Mouse (Mus musculus) forebrain, embryonic 10.5 days (tissue): Measurements from ENCODE around the gene Fam241b. TPM values are rescaled to one million over a fixed set of nuclear protein-coding genes. Genes with fewer than 3 reads are reported as not detected.

Experiments
- DNase-seq: peaks from one replicate; pipeline ENCODE4 v3.0.0-alpha.2; 2017; ENCODE audit warnings: low spot score; ENCODE audit errors: extremely low spot score
- H3K27ac ChIP-seq: fragments of 300-500 bp; sonication (generic); 2 replicates; pipeline ENCODE4 v1.5.1; 2016; ENCODE audit warnings: mild to moderate bottlenecking
- H3K27me3 ChIP-seq: fragments of 300-500 bp; sonication (generic); 2 replicates; pipeline ENCODE4 v1.6.1; 2016; ENCODE audit warnings: mild to moderate bottlenecking; ENCODE audit not compliant: poor library complexity, severe bottlenecking
- H3K36me3 ChIP-seq: fragments of 300-500 bp; sonication (generic); replicated peaks from 2 replicates; pipeline ENCODE4 v1.6.1; 2016; ENCODE audit warnings: mild to moderate bottlenecking, moderate library complexity
- H3K4me1 ChIP-seq: fragments of 300-500 bp; sonication (generic); 2 replicates; pipeline ENCODE4 v1.6.1; 2016
- H3K4me3 ChIP-seq: fragments of 300-500 bp; sonication (generic); 2 replicates; pipeline ENCODE4 v1.5.1; 2016; ENCODE audit warnings: mild to moderate bottlenecking, moderate library complexity
- H3K9me3 ChIP-seq: fragments of 300-500 bp; sonication (generic); 2 replicates; pipeline ENCODE4 v1.6.1; 2016; ENCODE audit warnings: mild to moderate bottlenecking, moderate library complexity
- WGBS: fragments of 180-500 bp; shearing (Covaris S2); methylation state at CpG from one replicate; pipeline ENCODE4 v1.1.7; 2016; 5-methylcytosine and 5-hydroxymethylcytosine counted together
- polyA plus RNA-seq: library from polyadenylated mRNA; unstranded; fragments of >200 nt; fragmentation: Nextera tagmentation; extraction: Ambion mirVana; gene quantifications from 2 replicates; pipeline ENCODE4 v1.2.1, GENCODE M21; 2016

Gene Fam241b
- polyA plus RNA-seq, 1 experiment from 2014 or later: 21.0 TPM

GRCm38 (mm10) chr10:62060224-62060913 lies 83.4 kb downstream of the Fam241b start:
- Histone ChIP-seq H3K36me3 (no peaks in the 10 kb centered on the region), H3K27ac (no peak overlapping the region; the same call in 1 of the 2 replicates), H3K27me3 (no peaks in the 10 kb centered on the region), H3K4me1 (peaks cover 17% of the 10 kb centered on the region), H3K4me3 (no peak overlapping the region), H3K9me3 (no peaks in the 10 kb centered on the region)
- 76% methylated on average over 16 of the region's 16 CpGs for WGBS
- no peak for DNase-seq

- no peaks in the 10 kb centered on the region for H3K9me3 ChIP-seq
- no peaks in the 10 kb centered on the region for H3K36me3 ChIP-seq
- H3K4me3 ChIP-seq: no peak overlapping the region
- H3K27ac ChIP-seq: 0 out of 2 replicates have a peak overlapping the region, but pooled peaks have one; percentile 30
- no peak for DNase-seq
- peaks cover 17% of the 10 kb centered on the region for H3K4me1 ChIP-seq
- H3K27me3 ChIP-seq: no peaks in the 10 kb centered on the region
- WGBS: 79% methylated on average over 13 of the region's 13 CpGs
Observed at GRCm38 (mm10) chr10:62058508-62059375, 85.0 kb downstream of the Fam241b start.

Other genes with a start within 250 kb of the Fam241b start
- gene Col13a1, start 164.8 kb downstream of the Fam241b start, polyA plus RNA-seq: 3.2 and 3.4 TPM in 2 replicates
- gene Neurog3, start 10.8 kb downstream of the Fam241b start, polyA plus RNA-seq: 0.24 and 1.3 TPM in 2 replicates
- 20.3 and 21.9 TPM in 2 replicates for gene Tspan15, start 87.3 kb upstream of the Fam241b start, polyA plus RNA-seq
- gene Tacr2, start 108.5 kb upstream of the Fam241b start, polyA plus RNA-seq: not detected in 2 replicates
- 29.4 and 30.0 TPM in 2 replicates for gene Hk1, start 236.0 kb upstream of the Fam241b start, polyA plus RNA-seq